Mouse (Mus musculus): ENCODE measurements around the gene Dbnl. TPM values are rescaled to one million over a fixed set of nuclear protein-coding genes. Genes with fewer than 3 reads are reported as not detected.

Dbnl gene
- total RNA-seq (2021), result 10 to 100 TPM; 25.7 to 29.2 TPM
- polyA plus RNA-seq (2012; rRNA removed), result 24.4 and 25.6 TPM in 2 replicates
- long read RNA-seq, transcript Dbnl-203 (13 exons, 2,001 nt), result major isoform, 39 of 68 reads
- long read RNA-seq, transcript Dbnl-201 (13 exons, 1,638 nt), result minor isoform, 7 of 68 reads
- long read RNA-seq, transcript Dbnl-202 (13 exons, 2,295 nt), result minor isoform, 13 of 68 reads
- long read RNA-seq, partial matches to known transcripts, result 3 of 68 reads
- long read RNA-seq, other reads (novel, unspliced or antisense), result 6 of 68 reads

DNA sequence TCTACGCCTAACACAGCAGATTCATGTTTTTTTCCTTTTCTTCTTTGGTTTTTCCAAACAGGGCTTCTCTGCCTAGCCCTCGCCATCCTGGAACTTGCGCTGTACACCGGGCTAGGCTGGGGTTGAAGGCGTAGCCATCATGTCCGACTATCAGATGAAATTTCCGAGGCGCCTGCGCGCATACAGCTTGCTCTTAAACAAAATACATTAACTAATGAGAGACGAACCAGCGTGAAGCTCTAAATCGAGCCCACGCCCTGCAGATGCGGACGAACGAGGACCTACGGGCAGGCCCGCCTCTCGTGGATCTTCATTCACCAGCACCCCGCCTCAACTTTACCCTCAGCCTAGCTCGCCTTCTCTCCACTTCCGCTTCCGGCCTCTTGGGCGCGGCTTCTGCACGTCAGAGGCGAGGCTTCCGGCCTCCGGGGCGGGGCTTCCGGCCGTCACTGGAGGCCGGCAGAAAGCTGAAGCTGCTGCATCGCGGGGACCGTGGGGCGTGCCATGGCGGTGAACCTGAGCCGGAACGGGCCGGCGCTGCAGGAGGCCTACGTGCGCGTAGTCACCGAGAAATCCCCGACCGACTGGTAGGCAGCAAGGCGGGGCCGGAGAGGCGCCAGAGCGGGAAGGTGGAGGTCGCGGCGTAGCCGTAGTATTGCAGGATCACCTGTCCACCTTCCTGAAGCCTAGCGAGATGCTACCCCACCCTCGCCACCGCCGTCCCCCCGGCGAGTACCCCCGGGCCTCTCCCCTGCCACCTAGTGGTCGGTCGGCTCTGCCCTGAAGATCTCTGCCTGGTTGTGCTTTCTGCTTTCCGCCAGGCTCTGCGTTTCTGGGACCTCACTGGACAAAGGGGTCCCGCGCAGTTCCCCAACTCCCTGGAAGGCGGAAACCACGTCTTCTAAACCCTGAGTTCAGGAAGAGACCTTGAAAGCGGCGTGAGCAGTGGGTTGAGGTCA is at the start of gene Dbnl:
Gene Dbnl (plus strand): TSS at position 433 of the 959 bp plus-strand sequence.
- Histone ChIP-seq H3K27ac (peak within 1 kb of the TSS; percentile 91), H3K4me3 (peak within 1 kb of the TSS; percentile 96), H3K4me1 (ENCODE audit: control insufficient read depth, insufficient read depth, low read length) (peaks cover 6% of the 10 kb centered on the region), H3K27me3 (ENCODE audit: control insufficient read depth, insufficient read depth, low read length) (no peaks in the 10 kb centered on the region), H3K9ac (ENCODE audit: low read depth, low read length) (peak within 1 kb of the TSS; percentile 79), H3K36me3 (ENCODE audit: control insufficient read depth, insufficient read depth, low read length) (no peaks in the 10 kb centered on the region), H3K79me2 (replicated peaks; ENCODE audit: control insufficient read depth, insufficient read depth, low read length) (peaks cover 2% of the 10 kb centered on the region)
- TF ChIP-seq CTCF (IDR thresholded peaks at IDR 0.05) (peak; percentile 83), POLR2A (IDR thresholded peaks at IDR 0.05; ENCODE audit: insufficient read depth, low read depth, low read length) (peak; percentile 97), EP300 (IDR thresholded peaks at IDR 0.05; ENCODE audit: insufficient read depth, low read depth, low read length) (peak; percentile 51; the same call in 1 of the 2 replicates)
- WGBS, result under 1% methylated on average over 74 of the region's 74 CpGs
- peak; percentile 98 for DNase-seq
- intact Hi-C loops (cut with DNase I), result loop anchor here (1.0 to 5.0 kb wide), 6 partner anchors 25 to 301 kb away; no protein-coding TSS in a partner anchor

DNA sequence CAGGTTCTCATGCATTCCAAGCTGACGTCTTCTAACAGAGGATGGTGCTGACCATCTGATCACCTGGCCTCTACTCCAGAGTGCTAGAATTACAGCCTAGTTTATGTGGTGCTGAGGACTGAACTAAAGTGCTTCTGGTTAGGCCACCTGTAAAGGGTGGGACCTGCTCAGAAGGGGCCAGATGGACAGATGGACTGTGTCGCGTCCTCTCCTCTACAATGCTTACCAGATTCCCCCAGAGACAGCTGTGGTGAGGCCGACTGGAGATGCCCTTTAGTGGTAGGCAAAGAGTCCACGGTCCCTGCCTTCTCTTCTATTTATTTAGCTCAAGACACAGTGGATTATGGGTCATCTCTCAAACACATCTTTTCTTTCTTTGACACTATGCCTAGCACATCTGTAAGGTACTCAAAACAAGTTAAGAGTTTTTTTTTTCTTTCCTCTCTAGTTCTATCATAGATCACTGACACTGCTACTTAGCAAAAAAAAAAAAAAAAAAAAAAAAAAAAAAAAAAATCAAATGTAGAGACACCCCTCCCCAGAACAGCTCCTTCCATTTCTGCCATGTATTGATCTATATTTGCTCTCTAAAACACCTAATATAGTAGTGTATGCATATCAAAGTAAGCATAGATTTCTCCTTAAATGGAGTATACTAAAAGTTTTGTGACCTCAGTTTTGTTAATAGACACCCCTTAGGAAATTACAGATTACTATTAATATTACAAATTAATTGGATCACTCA is 49.2 kb upstream of the Dbnl start:
- H3K27ac ChIP-seq, result peak overlapping the region; percentile 2; the same call in 1 of the 2 replicates
- TF ChIP-seq POLR2A (IDR thresholded peaks at IDR 0.05; ENCODE audit: insufficient read depth, low read depth, low read length) (no peak), EP300 (IDR thresholded peaks at IDR 0.05; ENCODE audit: insufficient read depth, low read depth, low read length) (no peak), CTCF (IDR thresholded peaks at IDR 0.05) (no peak)
- peaks cover 11% of the 10 kb centered on the region for H3K36me3 ChIP-seq (ENCODE audit: control insufficient read depth, insufficient read depth, low read length)
- H3K4me1 ChIP-seq (ENCODE audit: control insufficient read depth, insufficient read depth, low read length), result peaks cover 24% of the 10 kb centered on the region
- H3K4me3 ChIP-seq, result no peak overlapping the region
- intact Hi-C loops (cut with DNase I), result no loop called here
- H3K79me2 ChIP-seq (replicated peaks; ENCODE audit: control insufficient read depth, insufficient read depth, low read length), result peaks cover 5% of the 10 kb centered on the region; the same call in 1 of the 2 replicates
- no peaks in the 10 kb centered on the region for H3K27me3 ChIP-seq (ENCODE audit: control insufficient read depth, insufficient read depth, low read length)
- DNase-seq, result no peak
- H3K9ac ChIP-seq (ENCODE audit: low read depth, low read length), result no peak overlapping the region
- WGBS, result 44% methylated on average over 5 of the region's 5 CpGs

DNA sequence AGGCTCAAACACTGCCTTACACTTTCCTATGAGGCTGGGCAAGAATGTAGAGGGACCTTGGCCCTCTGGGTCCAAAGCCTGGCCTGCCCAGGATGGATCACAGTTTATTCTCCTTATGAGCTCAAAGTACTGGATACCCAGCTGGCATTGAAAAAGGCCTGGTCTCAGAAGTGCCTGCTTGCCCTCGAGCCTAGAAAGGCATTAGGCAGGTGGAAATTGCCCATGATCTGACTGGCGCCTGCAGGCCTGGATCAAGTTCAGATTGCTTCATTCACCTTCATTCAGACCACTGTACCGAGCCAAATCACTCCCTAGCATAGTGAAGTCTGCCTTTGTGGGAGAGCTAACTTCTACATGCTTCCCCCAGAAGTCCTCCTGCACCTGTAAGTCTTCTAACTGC is 48.4 kb upstream of the Dbnl start:
- Histone ChIP-seq H3K36me3 (ENCODE audit: control insufficient read depth, insufficient read depth, low read length) (peaks cover 11% of the 10 kb centered on the region), H3K27ac (peak overlapping the region; percentile 94), H3K4me3 (peak overlapping the region; percentile 97), H3K79me2 (replicated peaks; ENCODE audit: control insufficient read depth, insufficient read depth, low read length) (peaks cover 5% of the 10 kb centered on the region; the same call in 1 of the 2 replicates), H3K27me3 (ENCODE audit: control insufficient read depth, insufficient read depth, low read length) (no peaks in the 10 kb centered on the region), H3K4me1 (ENCODE audit: control insufficient read depth, insufficient read depth, low read length) (peaks cover 19% of the 10 kb centered on the region), H3K9ac (ENCODE audit: low read depth, low read length) (peak overlapping the region; percentile 58)
- DNase-seq, result peak in 1 of 2 experiments; percentile 48
- TF ChIP-seq EP300 (IDR thresholded peaks at IDR 0.05; ENCODE audit: insufficient read depth, low read depth, low read length) (no peak), CTCF (IDR thresholded peaks at IDR 0.05) (no peak), POLR2A (IDR thresholded peaks at IDR 0.05; ENCODE audit: insufficient read depth, low read depth, low read length) (no peak)
- intact Hi-C loops (cut with DNase I), result loop anchor here (2.0 to 5.0 kb wide), 2 partner anchors 33 to 47 kb away; partner anchors contain the start of gene Dbnl
- WGBS, result 38% methylated on average over 3 of the region's 3 CpGs

DNA sequence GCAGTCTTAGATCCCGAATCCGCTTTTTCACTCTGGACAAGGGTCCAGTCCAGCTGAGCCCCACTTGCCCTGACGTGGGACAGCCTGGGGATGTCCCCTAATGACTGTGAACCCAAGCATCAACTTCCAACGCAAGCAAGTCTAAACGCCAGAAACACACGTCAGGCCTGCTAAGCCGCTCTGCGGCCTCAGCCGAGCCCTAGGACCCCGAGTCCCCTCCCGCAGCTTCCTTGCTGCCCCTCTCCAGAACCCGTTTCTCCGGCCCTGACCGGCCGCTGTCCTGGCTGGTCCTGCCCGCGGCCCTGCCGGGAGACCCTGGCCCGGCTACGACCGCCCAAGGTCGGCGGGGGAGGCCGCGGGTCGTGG is 47.7 kb upstream of the Dbnl start:
- no peaks in the 10 kb centered on the region for H3K27me3 ChIP-seq (ENCODE audit: control insufficient read depth, insufficient read depth, low read length)
- TF ChIP-seq CTCF (IDR thresholded peaks at IDR 0.05), result no peak
- no peak for TF ChIP-seq EP300 (IDR thresholded peaks at IDR 0.05; ENCODE audit: insufficient read depth, low read depth, low read length)
- TF ChIP-seq POLR2A (IDR thresholded peaks at IDR 0.05; ENCODE audit: insufficient read depth, low read depth, low read length), result no peak
- 0% methylated on average over 26 of the region's 26 CpGs for WGBS
- H3K36me3 ChIP-seq (ENCODE audit: control insufficient read depth, insufficient read depth, low read length), result peaks cover 7% of the 10 kb centered on the region
- H3K79me2 ChIP-seq (replicated peaks; ENCODE audit: control insufficient read depth, insufficient read depth, low read length), result peaks cover 5% of the 10 kb centered on the region; the same call in 1 of the 2 replicates
- H3K9ac ChIP-seq (ENCODE audit: low read depth, low read length), result peak overlapping the region; percentile 96
- intact Hi-C loops (cut with DNase I), result loop anchor here (2.0 to 5.0 kb wide), 2 partner anchors 34 to 47 kb away; partner anchors contain the start of gene Dbnl
- peak overlapping the region; percentile 97 for H3K4me3 ChIP-seq
- DNase-seq, result no peak
- H3K4me1 ChIP-seq (ENCODE audit: control insufficient read depth, insufficient read depth, low read length), result peaks cover 15% of the 10 kb centered on the region
- H3K27ac ChIP-seq, result peak overlapping the region; percentile 94

DNA sequence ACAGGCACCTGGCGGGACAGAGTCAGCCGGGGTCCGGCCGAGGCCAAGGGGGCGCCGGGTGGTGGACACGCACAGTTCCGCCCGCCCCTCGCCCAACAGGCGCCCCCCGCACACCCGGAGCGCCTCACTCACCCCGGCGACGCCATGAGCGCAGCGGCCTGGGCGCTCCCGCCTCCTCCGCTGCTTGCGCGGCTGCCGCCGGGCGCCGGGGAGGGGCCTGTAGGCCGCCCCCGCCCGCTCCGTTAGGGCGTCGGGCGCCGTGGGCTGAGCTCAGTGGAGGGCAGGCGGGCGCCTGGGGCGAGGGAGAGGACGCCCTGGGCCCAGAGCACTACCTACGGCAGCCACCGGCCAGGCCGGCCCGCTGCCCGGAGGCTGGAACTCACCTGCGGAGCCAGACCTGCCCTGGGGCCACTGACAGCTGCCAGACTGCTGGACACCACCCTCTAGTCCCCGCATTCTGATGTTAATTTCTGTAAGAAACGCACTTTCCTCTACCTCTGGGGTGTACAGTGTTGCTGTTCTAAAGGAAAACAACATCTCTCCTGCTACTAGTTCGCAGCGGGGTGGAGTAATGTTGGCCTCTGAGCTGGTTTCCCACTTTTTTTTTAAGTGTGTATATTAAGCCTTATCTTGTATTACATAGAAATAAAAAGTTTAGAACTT is 47.2 kb upstream of the Dbnl start:
- Histone ChIP-seq H3K4me1 (ENCODE audit: control insufficient read depth, insufficient read depth, low read length) (peaks cover 15% of the 10 kb centered on the region), H3K27ac (peak overlapping the region; percentile 94), H3K4me3 (peak overlapping the region; percentile 97), H3K27me3 (ENCODE audit: control insufficient read depth, insufficient read depth, low read length) (no peaks in the 10 kb centered on the region), H3K9ac (ENCODE audit: low read depth, low read length) (peak overlapping the region; percentile 96), H3K36me3 (ENCODE audit: control insufficient read depth, insufficient read depth, low read length) (peaks cover 7% of the 10 kb centered on the region), H3K79me2 (replicated peaks; ENCODE audit: control insufficient read depth, insufficient read depth, low read length) (peaks cover 5% of the 10 kb centered on the region; the same call in 1 of the 2 replicates)
- WGBS, result 1% methylated on average over 41 of the region's 50 CpGs
- TF ChIP-seq EP300 (IDR thresholded peaks at IDR 0.05; ENCODE audit: insufficient read depth, low read depth, low read length) (no peak), CTCF (IDR thresholded peaks at IDR 0.05) (peak; percentile 30), POLR2A (IDR thresholded peaks at IDR 0.05; ENCODE audit: insufficient read depth, low read depth, low read length) (peak; percentile 78)
- peak; percentile 90 to 92 for DNase-seq
- intact Hi-C loops (cut with DNase I), result loop anchor here (1.0 to 5.0 kb wide), 3 partner anchors 21 to 46 kb away; partner anchors contain the start of genes Dbnl and Urgcp
